Mouse (Mus musculus): ENCODE data around the gene Mrpl54.

Gene Mrpl54

GRCm38 (mm10) chr10:81266211-81267105 is at the start of gene Mrpl54, which contains the start of gene Apba3:
Gene Mrpl54, minus strand, starts transcription at chr10:81266934.
Gene Apba3, plus strand, starts transcription at chr10:81266960.
- peak; percentile 97 for DNase-seq

- no peak for DNase-seq
Observed at GRCm38 (mm10) chr10:81315587-81315986, 48.9 kb upstream of the Mrpl54 start.

GRCm38 (mm10) chr10:81314201-81314600 is 47.5 kb upstream of the Mrpl54 start:
- no peak for DNase-seq

GRCm38 (mm10) chr10:81313581-81313980 is 46.8 kb upstream of the Mrpl54 start:
- no peak for DNase-seq

GRCm38 (mm10) chr10:81309571-81309970 is 42.8 kb upstream of the Mrpl54 start:
- no peak for DNase-seq

- no peak for DNase-seq
Observed at GRCm38 (mm10) chr10:81306837-81307682, 40.3 kb upstream of the Mrpl54 start.

GRCm38 (mm10) chr10:81306173-81306668 is 39.5 kb upstream of the Mrpl54 start:
- DNase-seq, result no peak

- DNase-seq, result no peak
Observed at GRCm38 (mm10) chr10:81305663-81306062, 38.9 kb upstream of the Mrpl54 start.

GRCm38 (mm10) chr10:81304597-81305238 is 38.0 kb upstream of the Mrpl54 start:
- peak; percentile 69 for DNase-seq

GRCm38 (mm10) chr10:81303761-81304160 is 37.0 kb upstream of the Mrpl54 start:
- no peak for DNase-seq

- no peak for DNase-seq
Observed at GRCm38 (mm10) chr10:81303258-81303657, 36.5 kb upstream of the Mrpl54 start.

- DNase-seq, result peak; percentile 40
Observed at GRCm38 (mm10) chr10:81302781-81303218, 36.1 kb upstream of the Mrpl54 start.

- DNase-seq, result no peak
Observed at GRCm38 (mm10) chr10:81302288-81302687, 35.6 kb upstream of the Mrpl54 start.

- DNase-seq, result no peak
Observed at GRCm38 (mm10) chr10:81301321-81301720, 34.6 kb upstream of the Mrpl54 start.

GRCm38 (mm10) chr10:81300352-81300907 is 33.7 kb upstream of the Mrpl54 start:
- no peak for DNase-seq

GRCm38 (mm10) chr10:81299585-81300351 is 33.0 kb upstream of the Mrpl54 start:
- DNase-seq, result no peak

- DNase-seq, result peak; percentile 39
Observed at GRCm38 (mm10) chr10:81298369-81299100, 31.8 kb upstream of the Mrpl54 start.

- DNase-seq, result peak; percentile 66
Observed at GRCm38 (mm10) chr10:81297845-81298244, 31.1 kb upstream of the Mrpl54 start.

- DNase-seq, result no peak
Observed at GRCm38 (mm10) chr10:81297246-81297645, 30.5 kb upstream of the Mrpl54 start.

- DNase-seq, result no peak
Observed at GRCm38 (mm10) chr10:81295185-81295584, 28.5 kb upstream of the Mrpl54 start.

GRCm38 (mm10) chr10:81294442-81294841 is 27.7 kb upstream of the Mrpl54 start:
- no peak for DNase-seq

Measured in lung, postnatal 14 days (tissue).